Mouse (Mus musculus): ENCODE measurements around the gene Gm28048. TPM values are rescaled to one million over a fixed set of nuclear protein-coding genes. Genes with fewer than 3 reads are reported as not detected.
A peak's percentile ranks its signal among the peaks of the same experiment; 100 is the strongest.

Gene Gm28048
- polyA plus RNA-seq, 1 experiment from 2014 or later: 24.7 TPM

DNA sequence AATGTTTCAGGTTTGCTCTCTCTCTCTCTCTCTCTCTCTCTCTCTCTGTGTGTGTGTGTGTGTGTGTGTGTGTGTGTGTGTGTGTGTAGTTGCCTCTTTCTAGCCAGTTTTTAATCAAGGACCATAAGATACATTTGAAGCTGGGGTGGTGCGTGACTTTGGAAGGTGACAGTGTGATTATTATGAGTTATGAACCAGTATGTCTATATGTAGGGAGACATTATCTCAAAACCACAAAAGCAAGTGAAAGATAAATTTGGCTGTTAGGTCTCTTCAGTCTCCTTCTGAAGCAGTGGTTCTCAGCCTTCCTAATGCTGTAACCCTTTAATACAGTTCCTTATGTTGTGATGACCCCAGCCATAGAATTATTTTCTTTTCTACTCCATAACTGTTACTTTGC, 96.5 kb downstream of the Gm28048 start:
- H3K4me1 ChIP-seq (ENCODE audit: insufficient read depth, low read length): no peaks in the 10 kb centered on the region
- ATAC-seq (ENCODE audit: low FRiP score, low TSS enrichment): no peak
- H3K9me3 ChIP-seq (ENCODE audit: low read length): no peaks in the 10 kb centered on the region
- H3K27me3 ChIP-seq (ENCODE audit: insufficient read depth, low read length): no peaks in the 10 kb centered on the region
- WGBS: 90% methylated on average over 1 of the region's 1 CpGs
- no peak overlapping the region for H3K4me3 ChIP-seq (ENCODE audit: low read length)
- H3K36me3 ChIP-seq (ENCODE audit: insufficient read depth, low read length): no peaks in the 10 kb centered on the region
- H3K9ac ChIP-seq (replicated peaks; ENCODE audit: low read length): no peak overlapping the region
- no peak overlapping the region for H3K4me2 ChIP-seq (replicated peaks; ENCODE audit: low read depth, low read length)
- no peak overlapping the region for H3K27ac ChIP-seq (ENCODE audit: low read length)

DNA sequence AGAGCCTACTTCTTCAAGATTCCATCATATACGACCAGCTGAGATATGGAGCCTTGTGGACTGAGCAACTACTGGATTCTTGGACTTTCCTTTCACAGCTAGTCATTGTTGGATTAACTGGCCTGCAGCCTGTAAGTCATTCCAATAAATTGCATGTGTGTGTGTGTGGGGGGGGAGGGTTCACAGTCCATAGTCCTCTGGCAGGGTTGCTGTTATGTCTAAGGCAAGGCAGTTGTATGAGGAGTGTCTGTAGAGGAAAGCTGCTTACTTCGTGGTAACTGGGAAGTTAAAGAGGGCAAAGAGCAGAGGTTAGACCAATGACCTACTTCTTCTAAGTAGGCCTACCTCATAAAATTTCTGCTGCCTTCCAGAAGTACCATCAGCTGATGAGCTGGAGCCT, 98.2 kb downstream of the Gm28048 start:
- H3K36me3 ChIP-seq (ENCODE audit: insufficient read depth, low read length): no peaks in the 10 kb centered on the region
- ATAC-seq (ENCODE audit: low FRiP score, low TSS enrichment): no peak
- 67% methylated on average over 2 of the region's 2 CpGs for WGBS
- H3K27me3 ChIP-seq (ENCODE audit: insufficient read depth, low read length): no peaks in the 10 kb centered on the region
- no peaks in the 10 kb centered on the region for H3K4me1 ChIP-seq (ENCODE audit: insufficient read depth, low read length)
- H3K9ac ChIP-seq (replicated peaks; ENCODE audit: low read length): no peak overlapping the region
- no peak overlapping the region for H3K27ac ChIP-seq (ENCODE audit: low read length)
- H3K4me2 ChIP-seq (replicated peaks; ENCODE audit: low read depth, low read length): no peak overlapping the region
- H3K4me3 ChIP-seq (ENCODE audit: low read length): no peak overlapping the region
- no peaks in the 10 kb centered on the region for H3K9me3 ChIP-seq (ENCODE audit: low read length)

DNA sequence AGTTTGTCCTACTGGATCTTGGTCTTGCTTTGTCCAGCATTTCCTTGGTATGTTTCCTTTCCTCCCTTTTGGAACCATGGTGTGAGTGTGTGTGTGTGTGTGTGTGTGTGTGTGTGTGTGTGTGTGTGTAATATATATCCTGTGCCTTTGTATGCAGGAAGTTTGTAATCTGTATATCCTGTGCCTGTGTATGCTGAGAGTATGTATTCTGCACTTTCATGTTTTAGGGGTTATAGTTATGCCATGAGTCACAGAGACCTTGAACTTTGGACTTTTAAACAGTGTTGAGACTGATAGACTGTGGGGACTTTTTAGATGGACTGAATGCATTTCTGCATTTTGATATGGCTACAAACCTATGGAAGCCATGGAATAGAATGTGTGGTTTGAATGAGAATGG, 99.0 kb downstream of the Gm28048 start:
- Histone ChIP-seq H3K27me3 (ENCODE audit: insufficient read depth, low read length) (no peaks in the 10 kb centered on the region), H3K4me3 (ENCODE audit: low read length) (no peak overlapping the region), H3K27ac (ENCODE audit: low read length) (no peak overlapping the region), H3K9me3 (ENCODE audit: low read length) (no peaks in the 10 kb centered on the region), H3K36me3 (ENCODE audit: insufficient read depth, low read length) (no peaks in the 10 kb centered on the region), H3K4me1 (ENCODE audit: insufficient read depth, low read length) (no peaks in the 10 kb centered on the region), H3K9ac (replicated peaks; ENCODE audit: low read length) (no peak overlapping the region), H3K4me2 (replicated peaks; ENCODE audit: low read depth, low read length) (no peak overlapping the region)
- no peak for ATAC-seq (ENCODE audit: low FRiP score, low TSS enrichment)

DNA sequence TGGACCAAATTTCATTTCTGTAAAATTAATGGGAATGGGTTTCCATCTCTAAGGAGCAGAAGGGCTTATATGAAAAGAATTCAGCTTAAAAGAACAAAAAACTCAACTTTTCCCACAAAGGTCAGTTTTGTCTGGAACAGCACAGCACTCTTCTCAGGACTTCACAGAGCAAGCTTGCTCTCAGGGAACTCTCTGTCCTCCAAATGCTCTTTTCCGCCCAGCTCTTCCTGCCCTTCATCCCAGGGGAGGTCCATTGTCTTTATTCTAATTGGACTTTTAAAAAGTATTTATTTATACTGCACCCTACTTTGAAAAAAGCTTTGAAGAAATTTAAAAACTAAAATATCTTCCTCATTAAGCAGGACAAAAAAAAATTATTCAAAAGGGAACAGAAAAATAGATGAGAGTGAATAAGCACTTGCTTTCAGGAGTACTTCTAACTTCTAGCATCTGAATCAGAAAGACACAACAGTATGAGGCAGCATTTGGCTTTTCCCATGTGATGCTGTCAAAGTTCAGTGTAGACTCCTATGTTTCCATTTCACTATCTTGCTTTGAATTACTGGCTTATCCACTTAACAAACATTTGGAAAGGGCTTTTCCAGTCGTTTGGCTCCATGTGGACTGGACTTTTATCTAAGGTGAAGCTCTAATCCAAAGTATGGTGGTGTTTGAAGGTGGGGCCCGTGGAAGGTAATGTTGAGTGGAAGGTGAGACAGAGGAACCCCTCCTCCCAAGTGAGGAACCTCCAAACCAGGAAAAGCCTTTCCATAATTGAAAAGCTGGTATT, 101.3 kb downstream of the Gm28048 start:
- Histone ChIP-seq H3K4me3 (ENCODE audit: low read length) (no peak overlapping the region), H3K9ac (replicated peaks; ENCODE audit: low read length) (no peak overlapping the region), H3K9me3 (ENCODE audit: low read length) (no peaks in the 10 kb centered on the region), H3K4me1 (ENCODE audit: insufficient read depth, low read length) (no peaks in the 10 kb centered on the region), H3K4me2 (replicated peaks; ENCODE audit: low read depth, low read length) (no peak overlapping the region), H3K27ac (ENCODE audit: low read length) (no peak overlapping the region), H3K27me3 (ENCODE audit: insufficient read depth, low read length) (no peaks in the 10 kb centered on the region), H3K36me3 (ENCODE audit: insufficient read depth, low read length) (no peaks in the 10 kb centered on the region)
- no peak for ATAC-seq (ENCODE audit: low FRiP score, low TSS enrichment)
- WGBS: 72% methylated on average over 3 of the region's 3 CpGs

DNA sequence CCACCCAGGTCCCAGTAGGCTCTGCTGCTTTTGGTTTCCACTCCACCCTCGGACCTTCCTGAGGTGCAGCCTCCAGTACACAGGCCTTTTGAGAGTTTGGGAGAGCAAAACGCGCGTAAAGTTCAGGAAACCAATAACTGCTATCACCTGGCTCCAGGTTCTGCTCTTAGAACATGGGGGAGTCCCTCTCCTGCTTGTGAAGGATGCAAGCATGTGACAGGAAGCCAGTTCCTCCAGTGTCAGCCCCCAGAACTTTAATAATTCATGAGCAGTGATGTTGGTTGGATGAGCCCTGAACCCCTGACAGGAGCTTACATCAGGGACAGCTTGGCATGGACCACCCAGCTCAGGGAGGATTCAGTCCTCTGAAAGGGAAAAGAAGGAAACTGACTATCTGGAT, 102.2 kb downstream of the Gm28048 start:
- H3K27me3 ChIP-seq (ENCODE audit: insufficient read depth, low read length): no peaks in the 10 kb centered on the region
- H3K9me3 ChIP-seq (ENCODE audit: low read length): no peaks in the 10 kb centered on the region
- no peak overlapping the region for H3K4me3 ChIP-seq (ENCODE audit: low read length)
- 88% methylated on average over 4 of the region's 4 CpGs for WGBS
- H3K9ac ChIP-seq (replicated peaks; ENCODE audit: low read length): no peak overlapping the region
- H3K4me2 ChIP-seq (replicated peaks; ENCODE audit: low read depth, low read length): no peak overlapping the region
- H3K27ac ChIP-seq (ENCODE audit: low read length): no peak overlapping the region
- no peaks in the 10 kb centered on the region for H3K4me1 ChIP-seq (ENCODE audit: insufficient read depth, low read length)
- no peaks in the 10 kb centered on the region for H3K36me3 ChIP-seq (ENCODE audit: insufficient read depth, low read length)
- ATAC-seq (ENCODE audit: low FRiP score, low TSS enrichment): no peak

DNA sequence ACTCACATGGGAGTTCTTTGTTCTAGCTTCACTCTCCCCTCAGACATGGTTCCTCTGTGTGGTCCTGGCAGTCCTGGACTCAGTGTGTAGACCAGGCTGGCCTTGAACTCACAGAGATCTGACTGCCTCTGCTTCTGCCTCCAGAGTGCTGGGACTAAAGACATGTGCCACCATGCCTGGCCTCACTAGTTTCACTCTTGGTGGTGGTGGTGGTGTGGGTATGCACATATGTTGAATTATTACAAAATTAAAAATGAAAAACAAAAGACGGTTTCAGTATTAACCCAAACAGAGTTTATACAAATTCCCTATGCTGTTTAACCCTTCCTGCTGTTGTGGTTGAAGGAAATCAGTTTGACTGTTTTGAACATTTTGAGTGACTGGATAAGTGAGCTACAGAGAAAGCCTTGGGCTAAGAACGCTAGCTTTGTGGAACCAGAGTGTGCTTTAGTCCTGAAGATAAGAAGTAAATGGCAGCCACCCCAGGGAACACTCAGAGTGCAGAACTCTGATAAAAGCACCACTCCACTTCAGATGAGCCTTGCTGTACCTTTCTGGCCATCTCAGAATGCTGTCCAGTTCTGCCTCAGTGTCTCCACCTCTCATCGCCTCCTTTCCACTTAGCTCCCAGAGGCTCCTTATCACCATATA, 105.1 kb downstream of the Gm28048 start:
- no peak for ATAC-seq (ENCODE audit: low FRiP score, low TSS enrichment)
- Histone ChIP-seq H3K4me3 (ENCODE audit: low read length) (no peak overlapping the region), H3K27me3 (ENCODE audit: insufficient read depth, low read length) (no peaks in the 10 kb centered on the region), H3K27ac (ENCODE audit: low read length) (no peak overlapping the region), H3K9ac (replicated peaks; ENCODE audit: low read length) (no peak overlapping the region), H3K4me2 (replicated peaks; ENCODE audit: low read depth, low read length) (no peak overlapping the region), H3K9me3 (ENCODE audit: low read length) (no peaks in the 10 kb centered on the region), H3K36me3 (ENCODE audit: insufficient read depth, low read length) (no peaks in the 10 kb centered on the region), H3K4me1 (ENCODE audit: insufficient read depth, low read length) (peaks cover 3% of the 10 kb centered on the region; the same call in 1 of the 2 replicates)
- WGBS: 90% methylated on average over 3 of the region's 3 CpGs

DNA sequence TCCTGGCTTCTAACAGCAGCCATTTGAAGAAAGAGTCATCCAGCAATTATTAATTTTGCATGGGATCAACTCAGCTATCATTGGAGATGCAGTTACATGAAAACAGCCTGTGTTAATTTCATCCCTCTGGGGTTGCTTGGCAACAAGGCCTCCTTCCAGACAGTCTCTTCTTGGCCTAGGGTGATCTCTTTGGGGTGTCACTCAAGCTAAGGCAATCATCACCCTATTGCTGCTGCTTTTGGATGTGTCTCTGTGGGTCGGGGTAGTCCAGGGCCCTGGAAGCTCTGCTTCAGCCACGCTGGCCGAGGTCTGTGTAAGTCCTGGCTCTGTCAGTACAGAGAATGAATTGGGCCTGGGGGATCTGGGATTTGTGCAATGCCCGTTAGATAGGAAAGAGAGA, 106.6 kb downstream of the Gm28048 start:
- ATAC-seq (ENCODE audit: low FRiP score, low TSS enrichment): no peak
- 77% methylated on average over 4 of the region's 4 CpGs for WGBS
- Histone ChIP-seq H3K36me3 (ENCODE audit: insufficient read depth, low read length) (no peaks in the 10 kb centered on the region), H3K27ac (ENCODE audit: low read length) (no peak overlapping the region), H3K27me3 (ENCODE audit: insufficient read depth, low read length) (no peaks in the 10 kb centered on the region), H3K4me3 (ENCODE audit: low read length) (no peak overlapping the region), H3K9me3 (ENCODE audit: low read length) (no peaks in the 10 kb centered on the region), H3K4me1 (ENCODE audit: insufficient read depth, low read length) (peaks cover 6% of the 10 kb centered on the region), H3K4me2 (replicated peaks; ENCODE audit: low read depth, low read length) (no peak overlapping the region), H3K9ac (replicated peaks; ENCODE audit: low read length) (no peak overlapping the region)

DNA sequence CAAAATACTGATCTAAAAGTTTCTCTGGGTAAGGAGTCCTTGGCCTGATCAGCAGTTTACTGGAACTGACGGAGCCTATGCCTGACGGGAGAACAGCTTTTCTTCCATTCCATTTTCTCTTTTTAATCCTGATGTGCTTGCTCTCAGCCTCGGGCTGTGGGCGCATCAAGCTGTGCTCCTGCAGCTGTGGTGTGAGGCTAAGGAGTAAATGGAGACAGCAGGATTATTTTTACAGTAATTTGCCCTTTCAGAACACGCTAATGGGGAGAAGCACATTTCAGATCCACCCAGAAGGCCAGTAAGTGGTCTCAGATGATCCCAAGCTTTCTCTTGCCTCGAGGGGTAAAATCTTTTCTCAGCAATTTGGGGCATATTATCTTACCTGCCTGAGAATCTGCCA, 107.1 kb downstream of the Gm28048 start:
- ATAC-seq (ENCODE audit: low FRiP score, low TSS enrichment): no peak
- Histone ChIP-seq H3K36me3 (ENCODE audit: insufficient read depth, low read length) (no peaks in the 10 kb centered on the region), H3K9me3 (ENCODE audit: low read length) (no peaks in the 10 kb centered on the region), H3K27ac (ENCODE audit: low read length) (no peak overlapping the region), H3K9ac (replicated peaks; ENCODE audit: low read length) (no peak overlapping the region), H3K27me3 (ENCODE audit: insufficient read depth, low read length) (no peaks in the 10 kb centered on the region), H3K4me3 (ENCODE audit: low read length) (no peak overlapping the region), H3K4me2 (replicated peaks; ENCODE audit: low read depth, low read length) (no peak overlapping the region), H3K4me1 (ENCODE audit: insufficient read depth, low read length) (peaks cover 6% of the 10 kb centered on the region)
- 77% methylated on average over 6 of the region's 6 CpGs for WGBS

DNA sequence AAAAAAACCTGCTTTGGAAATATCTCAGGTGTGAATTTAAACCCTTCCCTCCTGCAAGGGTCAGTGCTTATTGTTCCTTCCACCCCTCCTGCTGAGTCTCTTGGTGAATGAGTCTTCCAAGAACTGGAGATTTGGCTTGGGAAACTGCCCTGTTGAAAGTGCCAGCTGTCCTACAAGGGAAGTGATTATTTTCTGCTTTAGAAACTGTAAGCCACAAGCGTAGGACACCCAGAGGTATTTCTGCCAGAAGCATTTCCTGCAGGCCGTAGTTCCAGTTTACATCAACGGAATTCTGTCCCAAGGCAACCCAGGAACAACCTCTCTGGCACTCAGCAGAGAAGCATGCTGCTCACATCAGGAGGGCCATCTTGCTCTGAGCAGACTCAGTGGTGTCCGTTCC, 108.5 kb downstream of the Gm28048 start:
- ATAC-seq (ENCODE audit: low FRiP score, low TSS enrichment): no peak
- H3K4me1 ChIP-seq (ENCODE audit: insufficient read depth, low read length): peaks cover 6% of the 10 kb centered on the region
- no peak overlapping the region for H3K4me2 ChIP-seq (replicated peaks; ENCODE audit: low read depth, low read length)
- 76% methylated on average over 4 of the region's 4 CpGs for WGBS
- 0 out of 2 replicates have a peak overlapping the region, but pooled peaks have one; percentile 52 for H3K27ac ChIP-seq (ENCODE audit: low read length)
- H3K9me3 ChIP-seq (ENCODE audit: low read length): no peaks in the 10 kb centered on the region
- H3K36me3 ChIP-seq (ENCODE audit: insufficient read depth, low read length): no peaks in the 10 kb centered on the region
- H3K27me3 ChIP-seq (ENCODE audit: insufficient read depth, low read length): no peaks in the 10 kb centered on the region
- H3K9ac ChIP-seq (replicated peaks; ENCODE audit: low read length): no peak overlapping the region
- no peak overlapping the region for H3K4me3 ChIP-seq (ENCODE audit: low read length)

DNA sequence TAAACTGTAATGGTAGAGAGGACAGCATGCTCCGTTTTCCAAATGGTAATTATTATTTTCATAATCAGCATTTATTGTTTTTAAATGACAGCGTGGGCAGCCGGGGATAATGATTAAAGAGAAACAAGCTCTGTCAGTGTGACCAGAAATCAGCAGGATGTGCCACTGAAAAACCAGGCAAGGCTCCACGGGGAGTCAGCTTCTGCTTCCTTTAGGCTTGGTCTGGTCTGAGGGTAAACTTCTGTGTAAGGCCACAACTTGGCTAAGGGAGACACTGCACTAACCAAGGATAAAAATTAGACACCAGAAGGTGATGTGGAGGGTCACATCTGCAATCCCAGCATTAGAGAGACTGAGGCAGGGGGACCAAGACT, 109.6 kb downstream of the Gm28048 start:
- Histone ChIP-seq H3K4me1 (ENCODE audit: insufficient read depth, low read length) (peaks cover 6% of the 10 kb centered on the region), H3K4me2 (replicated peaks; ENCODE audit: low read depth, low read length) (peak overlapping the region; percentile 7; the same call in 1 of the 2 replicates), H3K9ac (replicated peaks; ENCODE audit: low read length) (no peak overlapping the region), H3K27me3 (ENCODE audit: insufficient read depth, low read length) (no peaks in the 10 kb centered on the region), H3K4me3 (ENCODE audit: low read length) (no peak overlapping the region), H3K27ac (ENCODE audit: low read length) (peak overlapping the region; percentile 59), H3K9me3 (ENCODE audit: low read length) (no peaks in the 10 kb centered on the region), H3K36me3 (ENCODE audit: insufficient read depth, low read length) (no peaks in the 10 kb centered on the region)
- no peak for ATAC-seq (ENCODE audit: low FRiP score, low TSS enrichment)
- WGBS: 39% methylated on average over 4 of the region's 4 CpGs
